Mouse (Mus musculus) CD4-positive helper T cell, adult 2 months (primary cell): ENCODE measurements at regions not wholly inside any gene's neighbourhood (a gene's known extent, or its start where the extent isn't known, plus 50 kb on each side); places are given as distances from the start of the nearest gene placed in this dataset.

ENCODE experiments used
- DNase-seq: peaks from one replicate; pipeline ENCODE4 v3.0.0-alpha.2; 2012; ENCODE audit warnings: low read depth, missing footprints, low spot score

DNA sequence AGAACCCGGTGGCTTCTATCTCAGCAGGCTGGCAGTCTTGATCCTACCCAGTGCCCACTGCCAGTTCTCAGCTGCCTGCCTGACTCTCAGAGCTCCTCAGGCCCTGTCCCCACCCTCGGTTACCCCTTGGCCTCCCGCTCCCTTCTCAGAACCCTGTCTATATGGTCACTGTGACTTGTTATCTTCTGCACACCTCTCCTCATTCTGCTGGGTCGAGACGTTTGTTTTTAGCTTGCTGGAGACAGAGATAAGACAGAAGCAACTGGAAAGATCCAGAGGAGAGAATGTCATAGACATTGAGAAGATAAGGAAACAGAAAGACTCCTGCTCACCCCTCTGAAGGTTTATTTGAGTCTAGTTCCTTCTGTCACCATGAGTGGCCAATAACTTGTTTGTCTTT is 53.8 kb upstream of the Phc1 start:
- DNase-seq: no peak

DNA sequence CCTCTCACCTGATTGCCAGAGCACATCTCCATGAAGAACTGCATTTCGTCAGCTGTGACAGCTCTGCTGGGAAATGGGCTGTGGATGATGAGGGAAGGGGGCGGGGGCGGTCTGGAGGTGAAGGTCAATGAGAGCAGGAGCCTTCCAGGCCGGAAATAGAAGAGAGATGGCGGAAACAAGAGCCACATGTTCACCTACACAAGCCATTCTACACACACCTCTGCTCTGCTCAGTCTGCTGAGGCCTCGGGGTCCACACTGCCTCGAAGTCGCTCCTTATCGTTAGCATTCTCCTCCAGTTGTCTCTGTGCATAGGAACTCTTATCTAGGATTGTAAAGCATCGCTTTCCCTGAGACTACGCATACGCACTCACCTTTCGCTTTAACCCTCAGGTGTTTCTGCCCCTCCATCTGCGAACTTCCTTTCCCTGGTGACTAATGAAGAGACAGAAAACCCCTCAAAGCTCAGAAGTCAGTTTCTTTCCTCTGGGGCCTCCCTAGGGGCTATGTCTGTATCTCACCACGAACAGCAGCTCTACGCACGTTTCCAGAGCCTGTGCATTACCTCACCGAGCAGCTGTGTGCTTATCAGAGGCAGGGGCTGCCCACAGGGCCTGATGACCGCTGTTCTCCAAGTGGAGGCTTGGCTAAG is 53.0 kb upstream of the Phc1 start:
- no peak for DNase-seq

DNA sequence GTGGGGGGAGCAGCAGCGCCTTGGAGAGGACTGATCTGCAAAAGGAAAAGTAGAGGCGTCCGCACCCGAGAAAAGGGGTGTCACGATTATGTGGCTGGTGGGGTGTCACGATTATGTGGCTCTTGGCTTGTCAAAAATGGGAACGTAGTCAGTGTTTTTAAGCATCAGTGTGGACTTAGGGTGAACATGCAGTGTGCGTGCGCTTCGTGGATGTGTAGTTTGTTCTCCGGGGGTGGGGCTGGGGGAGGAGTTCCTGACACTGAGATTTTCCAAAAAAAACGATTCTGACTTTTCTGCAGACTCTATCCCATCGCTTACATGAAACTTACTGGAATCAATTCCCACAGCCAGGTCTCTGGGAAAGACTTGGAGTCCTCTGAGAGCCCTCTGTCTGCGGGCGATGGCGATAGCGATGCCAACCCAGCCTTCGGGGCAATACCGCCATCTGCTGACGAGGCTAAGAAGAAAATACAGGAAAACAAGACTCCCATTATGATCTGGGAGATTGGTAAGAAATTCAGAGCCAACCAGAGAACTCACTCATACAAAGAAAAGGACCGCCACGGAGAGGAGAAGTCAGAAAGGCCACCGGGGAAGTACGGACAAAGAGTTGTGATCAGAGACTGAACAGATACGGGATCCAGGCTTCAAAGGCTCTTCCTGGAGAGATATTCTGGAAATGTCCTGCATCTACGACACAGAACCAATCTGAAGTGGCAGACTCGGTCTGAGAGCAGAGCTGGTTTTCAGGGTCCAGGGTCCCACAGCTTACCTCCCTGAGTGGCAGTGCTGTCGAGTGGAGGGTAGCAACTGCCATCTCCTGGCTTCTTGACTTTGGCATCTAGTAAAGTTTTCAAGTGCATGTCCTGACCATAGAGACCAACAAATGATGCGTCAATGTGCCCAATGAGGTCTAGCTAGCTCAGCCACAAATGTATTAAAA is 51.6 kb upstream of the Phc1 start:
- peak; percentile 34 for DNase-seq

DNA sequence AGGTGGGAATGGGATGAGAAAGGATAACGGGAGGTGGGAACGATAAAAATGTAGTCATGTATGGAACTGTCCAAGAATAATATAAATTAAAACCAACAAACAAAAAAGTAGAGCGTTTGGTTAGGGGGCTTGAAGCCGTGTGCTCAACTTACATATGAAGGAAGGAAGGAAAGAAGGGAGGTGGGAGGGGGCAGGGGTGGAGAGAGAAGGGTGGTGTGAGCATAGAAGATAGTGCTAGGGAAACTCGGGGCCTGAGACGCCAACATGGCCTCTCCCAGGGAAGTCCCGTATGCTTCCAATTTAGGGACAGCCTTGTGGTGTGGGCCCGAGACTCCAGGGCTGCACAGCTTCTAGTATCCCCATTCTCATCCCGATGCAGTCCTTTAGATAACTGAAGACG is 50.8 kb upstream of the Phc1 start:
- no peak for DNase-seq

DNA sequence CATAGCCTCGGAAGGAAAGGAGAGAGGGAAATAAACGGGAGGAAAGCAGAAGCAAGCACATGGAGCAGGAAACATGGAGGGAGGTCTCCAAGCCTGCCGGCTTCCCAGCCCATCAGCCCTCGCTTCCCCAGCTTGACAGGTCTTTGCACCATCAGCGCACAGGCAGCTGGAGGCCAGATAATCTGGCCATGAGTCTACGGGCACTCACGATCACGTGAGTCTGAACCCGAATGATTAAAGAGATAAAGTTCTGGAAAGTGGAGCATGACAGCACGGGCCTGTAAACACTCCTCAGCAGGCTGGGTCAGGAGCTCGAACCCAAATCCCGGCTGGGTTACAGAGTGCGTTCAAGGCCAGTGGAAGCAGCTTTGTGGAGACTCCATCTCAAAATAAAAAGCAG is 50.4 kb upstream of the Phc1 start:
- DNase-seq: no peak
